Mouse (Mus musculus): ENCODE data around the gene Gsta4.
"Not testable (repeated sequence)": the region's sequence is repeated elsewhere in the genome, so short reads cannot be mapped to it uniquely, and the experiment has no call there.

Gene Gsta4

DNA sequence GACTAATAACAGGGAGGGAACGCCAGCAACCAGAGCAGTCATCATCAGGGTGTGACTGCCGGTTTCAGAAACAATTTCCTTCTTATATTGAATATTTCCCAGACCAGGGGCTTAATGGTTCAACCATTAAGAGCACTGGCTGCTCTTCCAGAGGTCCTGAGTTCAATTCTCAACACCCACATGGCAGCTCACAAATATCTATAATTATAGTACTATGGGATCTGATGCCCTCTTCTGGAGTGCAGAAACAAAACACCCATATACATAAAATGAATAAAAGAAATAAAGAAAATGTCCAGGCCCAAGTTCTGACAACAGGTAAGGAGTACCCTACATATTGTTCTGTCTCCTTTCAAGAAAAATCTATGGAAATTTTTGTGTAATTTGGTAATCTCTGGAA is 3.5 kb upstream of the Gsta4 start:
- no peak for DNase-seq

DNA sequence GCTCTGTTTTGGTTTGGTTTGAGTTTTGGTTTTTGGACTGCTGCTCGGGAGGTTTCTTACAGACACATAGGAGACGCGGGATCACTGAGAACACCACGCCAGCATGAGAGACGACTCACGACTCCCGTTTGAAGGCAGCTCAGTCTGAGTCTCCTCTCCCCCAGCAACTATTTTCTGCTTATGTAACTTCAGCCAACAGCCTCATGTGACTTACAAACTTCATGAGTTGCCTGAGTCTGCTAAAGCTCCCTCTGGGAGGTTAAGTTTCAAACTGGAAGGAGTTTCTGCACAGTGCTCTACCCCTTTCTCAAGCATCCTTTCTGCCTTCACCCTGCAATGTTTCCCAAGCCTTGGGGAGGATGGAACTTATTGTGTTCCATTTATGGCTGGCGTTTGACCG is 3.1 kb downstream of the Gsta4 start:
- no peak for DNase-seq

DNA sequence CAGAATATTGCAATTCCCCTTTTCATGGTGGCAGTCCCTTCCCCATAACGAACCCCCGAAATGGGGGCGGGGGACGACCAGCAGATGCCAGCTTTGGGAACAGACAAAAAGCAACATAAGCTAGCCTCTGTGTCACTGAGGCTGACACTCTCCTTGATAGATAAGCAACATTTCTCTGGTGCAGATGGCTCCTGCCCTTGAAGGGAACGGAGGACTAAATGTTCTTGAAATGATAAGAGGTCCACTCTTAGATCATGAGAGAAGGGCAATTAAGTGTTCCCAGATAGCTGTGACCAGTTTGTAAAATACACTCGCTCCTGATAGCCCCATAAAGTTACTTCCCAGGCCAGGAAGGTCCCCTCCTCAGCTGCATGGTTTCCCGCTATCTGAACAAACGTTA is 6.3 kb downstream of the Gsta4 start:
- no peak for DNase-seq

DNA sequence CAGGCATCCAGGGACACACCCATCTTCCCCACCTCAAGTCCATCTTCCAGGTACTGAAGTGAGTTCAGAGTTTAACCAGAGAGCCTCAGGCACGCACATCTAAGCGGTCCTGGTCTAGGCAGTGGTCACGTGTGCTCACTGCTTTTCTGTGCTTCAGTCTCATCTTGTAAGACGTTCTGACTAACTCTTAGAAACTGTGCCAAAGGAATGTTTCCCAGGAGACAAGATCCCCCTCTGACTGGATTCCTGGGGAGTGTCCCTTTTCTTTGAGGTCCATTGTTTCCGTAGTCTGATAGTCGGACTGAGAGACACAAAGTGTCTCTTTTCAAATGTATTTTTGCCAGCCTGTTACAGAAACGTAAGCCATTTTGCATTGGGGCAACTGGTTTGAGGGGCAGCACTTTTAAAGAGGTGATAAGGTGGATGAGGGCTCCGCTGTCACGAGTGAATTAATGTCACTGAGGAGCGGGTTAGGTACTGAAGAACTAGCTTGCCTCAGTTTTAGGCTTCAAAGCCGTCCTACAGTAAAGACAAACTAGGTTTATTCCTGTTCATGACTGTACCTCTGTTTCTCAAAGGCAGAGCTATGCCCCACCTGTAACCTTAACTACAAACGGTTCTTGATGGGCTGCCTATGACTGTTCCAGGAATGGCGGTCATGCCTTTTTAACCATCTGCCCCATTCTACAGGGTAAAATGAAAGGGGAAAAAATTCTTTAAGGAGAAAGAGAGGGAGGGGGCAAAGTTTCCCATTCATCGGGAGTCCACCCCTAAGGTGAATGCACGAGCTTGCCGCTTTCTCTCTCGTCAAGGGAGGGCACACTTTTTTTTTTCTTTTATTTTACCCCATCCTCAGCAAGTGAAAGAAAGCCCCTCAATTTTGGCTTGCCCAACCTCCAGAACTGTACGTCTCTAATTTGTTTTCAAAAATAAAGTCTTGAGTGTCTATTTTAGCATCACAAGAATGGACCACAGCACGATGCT is 8.4 kb downstream of the Gsta4 start:
- no peak for DNase-seq

- peak; percentile 20 to 24 for DNase-seq
These were observed 9.2 kb downstream of the Gsta4 start for GRCm38 (mm10) chr9:78191736-78192135.

DNA sequence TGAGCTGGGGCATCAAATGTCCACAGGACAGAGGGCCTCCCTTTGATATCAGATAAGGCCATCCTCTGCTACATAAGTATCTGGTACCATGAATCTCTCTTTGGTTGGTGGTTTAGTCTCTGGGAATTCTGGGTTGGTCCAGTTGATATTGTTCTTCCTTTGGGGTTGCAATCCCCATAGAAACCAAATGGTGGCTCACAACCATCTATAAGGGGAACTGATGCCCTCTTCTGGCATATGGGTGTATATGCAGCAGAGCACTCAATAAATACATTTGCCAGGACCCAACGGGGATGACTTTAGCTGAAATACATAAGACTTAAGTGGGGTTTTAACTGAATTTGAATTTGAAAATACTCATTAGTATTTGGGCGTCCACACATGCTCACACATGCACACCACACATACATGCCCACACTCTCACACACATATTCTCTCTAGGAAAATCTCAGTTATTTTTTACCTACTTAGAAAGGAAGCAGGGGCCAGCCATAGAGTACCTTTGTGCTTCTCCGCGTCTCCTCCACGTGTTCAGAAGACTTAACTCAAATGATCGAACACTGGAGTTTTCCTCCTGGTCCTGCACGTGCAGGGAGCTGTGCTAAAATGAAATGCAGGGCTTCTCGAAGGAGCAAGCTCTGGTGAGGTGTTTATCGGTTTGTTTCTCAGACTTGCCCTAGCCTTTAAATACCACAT is 11.5 kb downstream of the Gsta4 start:
- DNase-seq = peak; percentile 26 to 41

- DNase-seq = no peak
These were observed 12.5 kb downstream of the Gsta4 start for GRCm38 (mm10) chr9:78195034-78195433.

DNA sequence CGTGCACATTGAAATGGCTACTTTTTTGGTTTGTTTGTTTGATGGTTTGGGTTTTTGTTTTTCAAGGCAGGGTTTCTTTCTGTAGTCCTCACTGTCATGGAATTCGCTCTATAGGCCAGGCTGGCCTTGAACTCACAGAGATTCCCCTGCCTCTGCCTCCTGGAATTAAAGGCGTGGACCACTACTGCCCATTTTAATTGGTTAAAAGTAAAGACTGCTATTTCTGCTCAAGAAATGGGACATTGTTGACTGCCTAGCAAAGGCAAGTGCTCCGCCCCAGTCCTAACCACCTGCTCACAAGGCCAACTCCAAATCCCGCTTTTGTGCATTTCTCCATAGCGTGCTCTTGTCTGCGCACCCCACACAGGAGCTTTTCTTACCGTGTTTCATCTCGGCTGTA is 15.2 kb downstream of the Gsta4 start:
- no peak for DNase-seq

GRCm38 (mm10) chr9:78204194-78204593 is 21.6 kb downstream of the Gsta4 start:
- DNase-seq = no peak

- no peak for DNase-seq
These were observed 26.4 kb downstream of the Gsta4 start for GRCm38 (mm10) chr9:78208956-78209355.

DNA sequence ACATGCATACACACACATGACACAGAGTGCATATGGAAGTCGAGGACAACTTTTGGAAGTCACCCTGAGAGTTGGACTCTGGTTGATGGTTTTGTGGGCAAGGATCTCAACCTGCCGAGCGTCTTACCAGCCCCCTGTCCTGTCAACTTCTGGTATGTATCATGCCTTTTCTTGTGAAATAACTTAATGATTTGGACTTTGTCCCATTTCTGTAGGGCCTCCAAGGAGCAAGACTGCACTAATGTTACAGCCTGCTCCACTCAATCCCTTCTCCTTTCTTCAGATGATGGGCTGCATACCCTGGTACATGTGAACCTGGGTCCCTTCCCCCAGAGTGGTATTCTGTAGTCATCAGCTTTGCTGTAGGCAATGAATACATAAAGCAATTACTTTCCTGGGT is 27.5 kb downstream of the Gsta4 start:
- no peak for DNase-seq

GRCm38 (mm10) chr9:78210821-78211220 is 28.2 kb downstream of the Gsta4 start:
- DNase-seq = no peak

DNA sequence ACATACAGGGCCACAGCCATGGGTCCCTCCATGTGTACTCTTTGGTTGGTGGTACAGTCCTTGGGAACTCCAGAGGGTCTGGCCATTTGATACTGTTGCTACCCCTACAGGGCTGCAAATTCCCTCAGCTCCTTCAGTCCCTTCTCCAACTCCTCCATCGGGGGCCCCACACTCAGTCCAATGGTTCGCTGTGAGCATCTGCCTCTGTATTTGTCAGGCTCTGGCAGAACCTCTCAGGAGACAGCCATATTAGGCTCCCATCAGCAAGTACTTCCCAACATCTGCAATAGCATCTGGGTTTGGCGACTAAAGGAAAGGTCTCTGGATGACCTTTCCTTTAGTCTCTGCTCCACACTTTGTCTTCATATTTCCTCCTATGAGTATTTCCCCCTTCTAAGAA is 28.9 kb downstream of the Gsta4 start:
- DNase-seq = no peak

DNA sequence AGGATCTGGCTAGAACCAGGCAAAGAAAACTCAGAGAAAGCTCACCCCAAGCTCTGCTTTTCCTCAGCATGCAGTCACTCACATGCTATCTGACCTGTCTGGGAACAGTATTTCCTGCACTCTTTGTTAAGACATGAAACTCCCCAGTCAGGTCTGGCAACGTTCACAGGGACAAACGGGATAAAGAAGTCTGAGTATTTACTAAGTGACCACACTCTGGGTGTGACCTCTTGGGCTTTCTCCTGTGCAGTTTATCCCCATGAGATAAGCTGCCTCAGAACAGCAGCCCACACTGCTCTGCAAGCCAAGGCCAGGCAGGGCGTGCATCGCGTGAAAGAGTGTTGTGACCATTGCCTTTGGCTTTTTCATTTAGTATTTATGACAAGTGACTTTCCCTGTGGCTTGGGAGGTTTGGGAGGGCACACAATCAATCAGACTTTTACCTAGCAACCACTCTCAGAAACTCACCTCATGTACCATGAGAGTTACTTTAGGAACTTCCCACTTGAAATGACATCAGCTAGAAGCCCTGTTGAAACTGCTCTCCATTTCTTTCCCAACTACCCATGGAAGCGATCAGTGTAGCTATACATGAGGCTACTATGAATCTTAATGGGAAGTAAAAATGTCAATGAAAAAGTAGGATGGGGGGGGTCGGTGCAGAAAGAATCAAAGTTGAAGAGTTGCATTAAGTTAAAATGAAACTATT is 29.9 kb downstream of the Gsta4 start:
- DNase-seq = no peak

- DNase-seq = no peak
These were observed 34.5 kb downstream of the Gsta4 start for GRCm38 (mm10) chr9:78217074-78217473.

- no peak for DNase-seq
These were observed 40.0 kb downstream of the Gsta4 start for GRCm38 (mm10) chr9:78222616-78223015.

- no peak for DNase-seq
These were observed 40.8 kb downstream of the Gsta4 start for GRCm38 (mm10) chr9:78223221-78223902.

- DNase-seq = no peak
These were observed 41.8 kb downstream of the Gsta4 start for GRCm38 (mm10) chr9:78224418-78224817.

DNA sequence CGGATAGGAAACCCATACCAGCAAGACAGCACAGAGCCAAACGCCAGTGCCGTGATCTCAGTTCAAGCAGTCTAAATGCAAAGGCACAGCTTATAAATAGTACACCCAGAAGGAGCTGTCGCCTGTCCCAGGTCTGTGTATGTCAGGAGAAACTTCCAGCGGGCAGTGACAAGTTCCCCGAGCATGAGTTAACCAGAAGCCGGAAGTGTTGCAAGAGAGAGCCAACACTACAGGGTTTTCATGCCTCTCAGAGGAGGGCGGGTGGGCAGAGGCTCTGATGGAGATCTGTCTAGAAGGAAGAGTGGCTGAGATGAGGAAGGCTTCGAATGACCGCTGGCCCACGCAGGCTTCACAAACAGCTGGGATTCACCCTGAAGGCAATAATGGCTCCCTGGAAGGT is 42.7 kb downstream of the Gsta4 start:
- DNase-seq = no peak

GRCm38 (mm10) chr9:78228122-78228521 is 45.5 kb downstream of the Gsta4 start:
- no peak for DNase-seq

DNA sequence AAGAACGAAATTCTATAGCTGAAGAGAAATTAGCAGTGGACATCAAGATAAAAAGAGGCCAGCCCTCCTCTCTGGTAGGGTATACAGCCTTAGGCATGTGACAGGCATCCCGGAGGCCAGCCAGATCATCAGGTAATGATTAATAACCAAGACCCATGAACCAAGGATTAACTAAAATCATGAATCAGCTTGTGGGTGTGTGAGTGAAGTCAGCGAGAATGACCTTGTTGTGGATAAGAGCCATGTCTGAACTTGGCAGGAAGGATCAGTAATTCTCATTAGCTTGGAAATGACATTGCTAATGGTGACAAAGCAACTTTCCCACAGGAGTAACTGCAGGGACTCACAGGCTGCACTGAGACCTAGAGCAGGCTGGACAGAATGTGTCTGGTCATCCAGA is 47.1 kb downstream of the Gsta4 start:
- DNase-seq = not testable (repeated sequence)

GRCm38 (mm10) chr9:78230461-78230860 is 47.9 kb downstream of the Gsta4 start, which contains the start of gene Gsta1:
Gene Gsta1, plus strand, starts transcription at chr9:78230656.
- DNase-seq = not testable (repeated sequence)

All from cerebellum, adult 18-20 months (tissue).